Mouse (Mus musculus): ENCODE measurements around the gene Nek11. TPM values are rescaled to one million over a fixed set of nuclear protein-coding genes. Genes with fewer than 3 reads are reported as not detected.

Gene Nek11
- polyA plus RNA-seq, 1 experiment from 2014 or later, result 0.72 TPM

GRCm38 (mm10) chr9:105309553-105310281 lies 85.6 kb downstream of the Nek11 start:
- H3K36me3 ChIP-seq, result no peaks in the 10 kb centered on the region
- 44% methylated on average over 9 of the region's 9 CpGs for WGBS

GRCm38 (mm10) chr9:105306042-105306441 lies 89.3 kb downstream of the Nek11 start:
- Histone ChIP-seq H3K4me3 (no peak overlapping the region), H3K9me3 (no peaks in the 10 kb centered on the region), H3K27me3 (no peaks in the 10 kb centered on the region), H3K27ac (no peak overlapping the region), H3K4me2 (replicated peaks) (no peak overlapping the region), H3K4me1 (no peaks in the 10 kb centered on the region), H3K36me3 (no peaks in the 10 kb centered on the region), H3K9ac (no peak overlapping the region)
- ATAC-seq (ENCODE audit: insufficient number of reproducible peaks, insufficient read depth, low FRiP score, low TSS enrichment), result no peak
- WGBS, result 85% methylated on average over 2 of the region's 2 CpGs

More at GRCm38 (mm10) chr9:105309553-105310281, 85.6 kb downstream of the Nek11 start:
- Histone ChIP-seq H3K27ac (no peak overlapping the region), H3K4me1 (no peaks in the 10 kb centered on the region), H3K4me2 (replicated peaks) (no peak overlapping the region), H3K9me3 (no peaks in the 10 kb centered on the region), H3K4me3 (no peak overlapping the region), H3K27me3 (no peaks in the 10 kb centered on the region), H3K9ac (no peak overlapping the region)
- no peak for ATAC-seq (ENCODE audit: insufficient number of reproducible peaks, insufficient read depth, low FRiP score, low TSS enrichment)

- Histone ChIP-seq H3K27me3 (no peaks in the 10 kb centered on the region), H3K36me3 (no peaks in the 10 kb centered on the region), H3K4me3 (no peak overlapping the region), H3K27ac (no peak overlapping the region), H3K4me2 (replicated peaks) (no peak overlapping the region), H3K9me3 (no peaks in the 10 kb centered on the region), H3K9ac (no peak overlapping the region), H3K4me1 (no peaks in the 10 kb centered on the region)
- ATAC-seq (ENCODE audit: insufficient number of reproducible peaks, insufficient read depth, low FRiP score, low TSS enrichment), result no peak
- WGBS, result 84% methylated on average over 3 of the region's 3 CpGs
These were observed 93.1 kb downstream of the Nek11 start for GRCm38 (mm10) chr9:105302230-105302629.

- H3K4me3 ChIP-seq, result no peak overlapping the region
- no peaks in the 10 kb centered on the region for H3K4me1 ChIP-seq
- H3K9me3 ChIP-seq, result no peaks in the 10 kb centered on the region
- H3K27me3 ChIP-seq, result no peaks in the 10 kb centered on the region
- H3K9ac ChIP-seq, result no peak overlapping the region
- no peaks in the 10 kb centered on the region for H3K36me3 ChIP-seq
- no peak overlapping the region for H3K27ac ChIP-seq
- 96% methylated on average over 1 of the region's 1 CpGs for WGBS
- ATAC-seq (ENCODE audit: insufficient number of reproducible peaks, insufficient read depth, low FRiP score, low TSS enrichment), result no peak
- no peak overlapping the region for H3K4me2 ChIP-seq (replicated peaks)
These were observed 93.9 kb downstream of the Nek11 start for GRCm38 (mm10) chr9:105301396-105301795.

GRCm38 (mm10) chr9:105300738-105301325 lies 94.5 kb downstream of the Nek11 start:
- no peak overlapping the region for H3K4me3 ChIP-seq
- H3K27ac ChIP-seq, result no peak overlapping the region
- ATAC-seq (ENCODE audit: insufficient number of reproducible peaks, insufficient read depth, low FRiP score, low TSS enrichment), result no peak
- no peak overlapping the region for H3K9ac ChIP-seq
- H3K36me3 ChIP-seq, result no peaks in the 10 kb centered on the region
- no peaks in the 10 kb centered on the region for H3K4me1 ChIP-seq
- H3K27me3 ChIP-seq, result no peaks in the 10 kb centered on the region
- WGBS, result 77% methylated on average over 2 of the region's 2 CpGs
- no peaks in the 10 kb centered on the region for H3K9me3 ChIP-seq
- no peak overlapping the region for H3K4me2 ChIP-seq (replicated peaks)

- H3K4me2 ChIP-seq (replicated peaks), result no peak overlapping the region
- no peak overlapping the region for H3K4me3 ChIP-seq
- no peaks in the 10 kb centered on the region for H3K27me3 ChIP-seq
- no peaks in the 10 kb centered on the region for H3K4me1 ChIP-seq
- ATAC-seq (ENCODE audit: insufficient number of reproducible peaks, insufficient read depth, low FRiP score, low TSS enrichment), result no peak
- 35% methylated on average over 7 of the region's 7 CpGs for WGBS
- H3K9me3 ChIP-seq, result no peaks in the 10 kb centered on the region
- no peak overlapping the region for H3K27ac ChIP-seq
- no peaks in the 10 kb centered on the region for H3K36me3 ChIP-seq
- no peak overlapping the region for H3K9ac ChIP-seq
These were observed 110.7 kb downstream of the Nek11 start for GRCm38 (mm10) chr9:105284670-105285069.

- no peak overlapping the region for H3K4me2 ChIP-seq (replicated peaks)
- H3K36me3 ChIP-seq, result no peaks in the 10 kb centered on the region
- H3K4me3 ChIP-seq, result no peak overlapping the region
- no peaks in the 10 kb centered on the region for H3K4me1 ChIP-seq
- H3K27me3 ChIP-seq, result no peaks in the 10 kb centered on the region
- H3K27ac ChIP-seq, result no peak overlapping the region
- H3K9me3 ChIP-seq, result no peaks in the 10 kb centered on the region
- WGBS, result 28% methylated on average over 4 of the region's 4 CpGs
- no peak overlapping the region for H3K9ac ChIP-seq
- ATAC-seq (ENCODE audit: insufficient number of reproducible peaks, insufficient read depth, low FRiP score, low TSS enrichment), result no peak
These were observed 112.6 kb downstream of the Nek11 start for GRCm38 (mm10) chr9:105282725-105283124.

- 80% methylated on average over 3 of the region's 3 CpGs for WGBS
- Histone ChIP-seq H3K27ac (no peak overlapping the region), H3K9me3 (no peaks in the 10 kb centered on the region), H3K4me2 (replicated peaks) (no peak overlapping the region), H3K36me3 (no peaks in the 10 kb centered on the region), H3K4me3 (no peak overlapping the region), H3K4me1 (no peaks in the 10 kb centered on the region), H3K27me3 (no peaks in the 10 kb centered on the region), H3K9ac (no peak overlapping the region)
- ATAC-seq (ENCODE audit: insufficient number of reproducible peaks, insufficient read depth, low FRiP score, low TSS enrichment), result no peak
These were observed 120.4 kb downstream of the Nek11 start for GRCm38 (mm10) chr9:105274925-105275324.

- Histone ChIP-seq H3K27me3 (no peaks in the 10 kb centered on the region), H3K9me3 (no peaks in the 10 kb centered on the region), H3K9ac (no peak overlapping the region), H3K4me1 (no peaks in the 10 kb centered on the region), H3K36me3 (no peaks in the 10 kb centered on the region), H3K4me3 (no peak overlapping the region), H3K4me2 (replicated peaks) (no peak overlapping the region), H3K27ac (no peak overlapping the region)
- 64% methylated on average over 6 of the region's 6 CpGs for WGBS
- ATAC-seq (ENCODE audit: insufficient number of reproducible peaks, insufficient read depth, low FRiP score, low TSS enrichment), result no peak
These were observed 121.0 kb downstream of the Nek11 start for GRCm38 (mm10) chr9:105274286-105274685.

GRCm38 (mm10) chr9:105272241-105272640 lies 123.1 kb downstream of the Nek11 start:
- H3K27me3 ChIP-seq, result no peaks in the 10 kb centered on the region
- WGBS, result 6% methylated on average over 7 of the region's 7 CpGs
- H3K4me2 ChIP-seq (replicated peaks), result no peak overlapping the region
- no peak for ATAC-seq (ENCODE audit: insufficient number of reproducible peaks, insufficient read depth, low FRiP score, low TSS enrichment)
- no peak overlapping the region for H3K4me3 ChIP-seq
- no peak overlapping the region for H3K27ac ChIP-seq
- no peaks in the 10 kb centered on the region for H3K9me3 ChIP-seq
- no peaks in the 10 kb centered on the region for H3K4me1 ChIP-seq
- H3K36me3 ChIP-seq, result no peaks in the 10 kb centered on the region
- H3K9ac ChIP-seq, result no peak overlapping the region

- WGBS, result 66% methylated on average over 2 of the region's 2 CpGs
- Histone ChIP-seq H3K4me2 (replicated peaks) (no peak overlapping the region), H3K9ac (no peak overlapping the region), H3K9me3 (no peaks in the 10 kb centered on the region), H3K4me1 (no peaks in the 10 kb centered on the region), H3K36me3 (no peaks in the 10 kb centered on the region), H3K4me3 (no peak overlapping the region), H3K27me3 (0 out of 2 replicates have a peak, but pooled peaks cover 3% of the 10 kb centered on the region), H3K27ac (no peak overlapping the region)
- no peak for ATAC-seq (ENCODE audit: insufficient number of reproducible peaks, insufficient read depth, low FRiP score, low TSS enrichment)
These were observed 132.2 kb downstream of the Nek11 start for GRCm38 (mm10) chr9:105263140-105263539.

- no peak overlapping the region for H3K4me3 ChIP-seq
- WGBS, result 74% methylated on average over 10 of the region's 10 CpGs
- H3K27ac ChIP-seq, result no peak overlapping the region
- H3K4me1 ChIP-seq, result no peaks in the 10 kb centered on the region
- no peak for ATAC-seq (ENCODE audit: insufficient number of reproducible peaks, insufficient read depth, low FRiP score, low TSS enrichment)
- no peak overlapping the region for H3K4me2 ChIP-seq (replicated peaks)
- H3K9ac ChIP-seq, result no peak overlapping the region
- H3K27me3 ChIP-seq, result 0 out of 2 replicates have a peak, but pooled peaks cover 3% of the 10 kb centered on the region
- no peaks in the 10 kb centered on the region for H3K9me3 ChIP-seq
- H3K36me3 ChIP-seq, result no peaks in the 10 kb centered on the region
These were observed 137.7 kb downstream of the Nek11 start for GRCm38 (mm10) chr9:105257668-105258067.

All from embryonic facial prominence, embryonic 12.5 days (tissue).